Mouse (Mus musculus) thymus, adult 2 months (tissue): ENCODE data around the gene Bend7. TPM values are rescaled to one million over a fixed set of nuclear protein-coding genes. Genes with fewer than 3 reads are reported as not detected.

ENCODE experiments used
- DNase-seq: peaks from one replicate; pipeline ENCODE4 v3.0.0; 2021
- H3K27ac ChIP-seq: fragments of 200-500 bp; 2 replicates; pipeline ENCODE4 v1.5.1; 2012; ENCODE audit warnings: low read length, control low read depth; ENCODE audit not compliant: control insufficient read depth, insufficient read depth
- H3K27me3 ChIP-seq: fragments of 200-500 bp; 2 replicates; pipeline ENCODE4 v1.6.1; 2012; ENCODE audit warnings: mild to moderate bottlenecking, low read length, moderate library complexity, mixed read lengths; ENCODE audit not compliant: control insufficient read depth, insufficient read depth
- H3K36me3 ChIP-seq: fragments of 200-500 bp; 2 replicates; pipeline ENCODE4 v1.6.1; 2012; ENCODE audit warnings: mild to moderate bottlenecking, low read length, moderate library complexity; ENCODE audit not compliant: control insufficient read depth, insufficient read depth
- H3K4me1 ChIP-seq: fragments of 200-500 bp; replicated peaks from 2 replicates; pipeline ENCODE4 v1.6.1; 2012; ENCODE audit warnings: low read length; ENCODE audit not compliant: control insufficient read depth, insufficient read depth
- H3K4me3 ChIP-seq: fragments of 200-500 bp; 2 replicates; pipeline ENCODE4 v1.5.1; 2012; ENCODE audit warnings: mild to moderate bottlenecking, low read length, control low read depth, moderate library complexity; ENCODE audit not compliant: control insufficient read depth, insufficient read depth
- CTCF ChIP-seq: fragments of 200-500 bp; IDR thresholded peaks from 2 replicates; pipeline ENCODE4 v1.5.1; 2012; ENCODE audit warnings: mild to moderate bottlenecking, control low read depth, low read length, moderate library complexity, borderline replicate concordance; ENCODE audit not compliant: control insufficient read depth, poor library complexity, insufficient read depth; ENCODE audit errors: extremely low read depth
- POLR2A ChIP-seq: fragments of 200-500 bp; IDR thresholded peaks from 2 replicates; pipeline ENCODE4 v1.6.1; 2012; ENCODE audit warnings: mild to moderate bottlenecking, low read length, control low read depth, moderate library complexity; ENCODE audit not compliant: control insufficient read depth, poor library complexity, insufficient read depth; ENCODE audit errors: extremely low read depth
- WGBS: fragments of 180-500 bp; shearing (Covaris S2); methylation state at CpG from one replicate; pipeline ENCODE4 v1.1.7; 2018; 5-methylcytosine and 5-hydroxymethylcytosine counted together
- polyA plus RNA-seq: library from polyadenylated mRNA; depleted of rRNA; stranded (reverse); fragments of >200 nt; gene quantifications from 2 replicates; pipeline ENCODE4 v1.2.3, GENCODE M21; 2012

Bend7 gene
- polyA plus RNA-seq, 1 experiment, result 0.61 TPM

- no peak for DNase-seq
- 73% methylated on average over 3 of the region's 3 CpGs for WGBS
- Histone ChIP-seq H3K27ac (no peak overlapping the region), H3K36me3 (no peaks in the 10 kb centered on the region), H3K27me3 (no peaks in the 10 kb centered on the region), H3K4me1 (no peaks in the 10 kb centered on the region), H3K4me3 (no peak overlapping the region)
- TF ChIP-seq POLR2A (no peak), CTCF (no peak)
These were observed 102.6 kb downstream of the Bend7 start for GRCm38 (mm10) chr2:4820230-4820629.

- no peaks in the 10 kb centered on the region for H3K27me3 ChIP-seq
- no peak overlapping the region for H3K4me3 ChIP-seq
- TF ChIP-seq CTCF (no peak), POLR2A (no peak)
- WGBS, result 86% methylated on average over 9 of the region's 9 CpGs
- H3K4me1 ChIP-seq, result no peaks in the 10 kb centered on the region
- no peak overlapping the region for H3K27ac ChIP-seq
- no peak for DNase-seq
- no peaks in the 10 kb centered on the region for H3K36me3 ChIP-seq
These were observed 106.4 kb downstream of the Bend7 start for GRCm38 (mm10) chr2:4824067-4824466.

- DNase-seq, result no peak
- Histone ChIP-seq H3K27me3 (no peaks in the 10 kb centered on the region), H3K36me3 (no peaks in the 10 kb centered on the region), H3K4me3 (no peak overlapping the region), H3K27ac (no peak overlapping the region), H3K4me1 (no peaks in the 10 kb centered on the region)
- WGBS, result 94% methylated on average over 5 of the region's 5 CpGs
- TF ChIP-seq POLR2A (no peak), CTCF (no peak)
These were observed 110.4 kb downstream of the Bend7 start for GRCm38 (mm10) chr2:4828032-4828431.

- Histone ChIP-seq H3K27ac (no peak overlapping the region), H3K4me1 (no peaks in the 10 kb centered on the region), H3K4me3 (no peak overlapping the region), H3K36me3 (no peaks in the 10 kb centered on the region), H3K27me3 (no peaks in the 10 kb centered on the region)
- TF ChIP-seq POLR2A (no peak), CTCF (no peak)
- 95% methylated on average over 6 of the region's 6 CpGs for WGBS
- no peak for DNase-seq
These were observed 110.9 kb downstream of the Bend7 start for GRCm38 (mm10) chr2:4828446-4828997.

- Histone ChIP-seq H3K27me3 (no peaks in the 10 kb centered on the region), H3K4me3 (no peak overlapping the region), H3K4me1 (no peaks in the 10 kb centered on the region), H3K27ac (no peak overlapping the region), H3K36me3 (no peaks in the 10 kb centered on the region)
- DNase-seq, result no peak
- 98% methylated on average over 4 of the region's 4 CpGs for WGBS
- TF ChIP-seq POLR2A (no peak), CTCF (no peak)
These were observed 111.4 kb downstream of the Bend7 start for GRCm38 (mm10) chr2:4829007-4829406.

GRCm38 (mm10) chr2:4829489-4830065, 111.9 kb downstream of the Bend7 start:
- no peak overlapping the region for H3K4me3 ChIP-seq
- WGBS, result 79% methylated on average over 6 of the region's 6 CpGs
- no peaks in the 10 kb centered on the region for H3K36me3 ChIP-seq
- no peaks in the 10 kb centered on the region for H3K27me3 ChIP-seq
- H3K27ac ChIP-seq, result no peak overlapping the region
- no peaks in the 10 kb centered on the region for H3K4me1 ChIP-seq
- DNase-seq, result no peak
- TF ChIP-seq POLR2A, result no peak
- TF ChIP-seq CTCF, result no peak

- Histone ChIP-seq H3K36me3 (no peaks in the 10 kb centered on the region), H3K27ac (no peak overlapping the region), H3K4me1 (no peaks in the 10 kb centered on the region), H3K27me3 (no peaks in the 10 kb centered on the region), H3K4me3 (no peak overlapping the region)
- no peak for TF ChIP-seq CTCF
- TF ChIP-seq POLR2A, result no peak
- DNase-seq, result no peak
- WGBS, result 17% methylated on average over 4 of the region's 4 CpGs
These were observed 113.9 kb downstream of the Bend7 start for GRCm38 (mm10) chr2:4831493-4831892.
